10 mouse cellular contexts compared by ENCODE assay signal in genomic region chr11:24083076-24083405, GRCm38 (mm10). TPM values are rescaled to one million over a fixed set of nuclear protein-coding genes. Genes with fewer than 3 reads are reported as not detected.
DNase-seq lines count a peak whose midpoint lies in the region; ATAC-seq and TF ChIP-seq lines count a peak whose summit lies in the region.
"Had no signal": no experiment of that assay in that cellular context is flagged by ENCODE, and none has a peak within 500 bp of the region (broad histone marks: within the 10 kb centered on the region; RNA-seq: fewer than 3 reads in every experiment).

No protein-coding gene starts in this region.

- peak overlapping the region; percentile 37; the same call in 1 of the 2 replicates for H3K4me2 ChIP-seq in lung, embryonic 14.5 days
- peak overlapping the region; percentile 96 for H3K4me2 ChIP-seq in forebrain, embryonic 12.5 days
- peak overlapping the region; percentile 40 for H3K4me2 ChIP-seq in limb, embryonic 11.5 days (ENCODE audit: low read depth, severe bottlenecking)

- H3K9me3 ChIP-seq in lung, embryonic 14.5 days (ENCODE audit: low read depth, low read length), result no peaks in the 10 kb centered on the region
- no peaks in the 10 kb centered on the region for H3K9me3 ChIP-seq in forebrain, embryonic 12.5 days
- no peaks in the 10 kb centered on the region for H3K9me3 ChIP-seq in limb, embryonic 11.5 days (ENCODE audit: control insufficient read depth, low read length)

- TF ChIP-seq POLR2A in olfactory bulb, adult 2 months (IDR thresholded peaks at IDR 0.05; ENCODE audit: insufficient read depth, low read depth, low read length), result no peak

- 0 out of 2 replicates have a peak, but pooled peaks cover 6% of the 10 kb centered on the region for H3K4me1 ChIP-seq in lung, embryonic 14.5 days (ENCODE audit: insufficient read depth)
- H3K4me1 ChIP-seq in forebrain, embryonic 12.5 days, result peaks cover 59% of the 10 kb centered on the region
- peaks cover 16% of the 10 kb centered on the region; the same call in 1 of the 2 replicates for H3K4me1 ChIP-seq in limb, embryonic 11.5 days (ENCODE audit: control insufficient read depth, insufficient read depth, low read length)
- 0 out of 2 replicates have a peak, but pooled peaks cover 7% of the 10 kb centered on the region for H3K4me1 ChIP-seq in olfactory bulb, adult 2 months (ENCODE audit: control insufficient read depth, insufficient read depth, low read length)

- no peak for DNase-seq in lung, embryonic 14.5 days
- no peak for DNase-seq in lung, postnatal 36 days
- no peak for DNase-seq in limb, embryonic 11.5 days (ENCODE audit: low spot score)
- no peak for DNase-seq in cerebellum, postnatal 14 days
- DNase-seq in gastrocnemius, adult 18-20 months (ENCODE audit: low spot score), result no peak
- DNase-seq in frontal cortex, postnatal 10 days (ENCODE audit: low spot score in 2 of 2), result no peak
- DNase-seq: adrenal gland, postnatal 25 days had no signal

- no peak overlapping the region; the same call in 1 of the 2 replicates for H3K4me3 ChIP-seq in lung, embryonic 14.5 days (ENCODE audit: low read depth, low read length)
- H3K4me3 ChIP-seq in forebrain, embryonic 12.5 days (replicated peaks), result peak overlapping the region; percentile 32
- peak overlapping the region; percentile 15; the same call in 1 of the 2 replicates for H3K4me3 ChIP-seq in limb, embryonic 11.5 days (ENCODE audit: low read depth, low read length)
- no peak overlapping the region for H3K4me3 ChIP-seq in olfactory bulb, adult 2 months (ENCODE audit: insufficient read depth, low read depth, low read length)

- ATAC-seq in lung, embryonic 14.5 days (ENCODE audit: insufficient read depth), result no peak
- no peak for ATAC-seq in forebrain, embryonic 12.5 days (ENCODE audit: low FRiP score)
- ATAC-seq in limb, embryonic 11.5 days (ENCODE audit: insufficient number of reproducible peaks, low FRiP score, low TSS enrichment, low read depth), result no peak

- 41% methylated on average over 1 of the region's 1 CpGs for WGBS in lung, embryonic 14.5 days
- WGBS in forebrain, embryonic 12.5 days, result 33% methylated on average over 1 of the region's 1 CpGs
- WGBS in limb, embryonic 11.5 days, result 8% methylated on average over 1 of the region's 1 CpGs
- 36% methylated on average over 1 of the region's 1 CpGs for WGBS in olfactory bulb, adult 2 months

- no peaks in the 10 kb centered on the region for H3K27me3 ChIP-seq in lung, embryonic 14.5 days (ENCODE audit: insufficient read depth, low read length)
- no peaks in the 10 kb centered on the region for H3K27me3 ChIP-seq in forebrain, embryonic 12.5 days
- no peaks in the 10 kb centered on the region for H3K27me3 ChIP-seq in limb, embryonic 11.5 days (ENCODE audit: control insufficient read depth, insufficient read depth, low read length)

- H3K36me3 ChIP-seq in lung, embryonic 14.5 days (ENCODE audit: insufficient read depth), result peaks cover 27% of the 10 kb centered on the region
- peaks cover 30% of the 10 kb centered on the region for H3K36me3 ChIP-seq in forebrain, embryonic 12.5 days (replicated peaks)
- peaks cover 16% of the 10 kb centered on the region; the same call in 1 of the 2 replicates for H3K36me3 ChIP-seq in limb, embryonic 11.5 days (ENCODE audit: control insufficient read depth, insufficient read depth, low read length)

- TF ChIP-seq CTCF in lung, embryonic 14.5 days (IDR thresholded peaks at IDR 0.05; ENCODE audit: low read depth), result no peak
- TF ChIP-seq CTCF in olfactory bulb, adult 2 months (IDR thresholded peaks at IDR 0.05; ENCODE audit: insufficient read depth, low read depth, low read length), result no peak

- H3K9ac ChIP-seq in lung, embryonic 14.5 days, result no peak overlapping the region
- peak overlapping the region; percentile 63 for H3K9ac ChIP-seq in forebrain, embryonic 12.5 days
- peak overlapping the region; percentile 30; the same call in 1 of the 2 replicates for H3K9ac ChIP-seq in limb, embryonic 11.5 days (ENCODE audit: low read length)

- H3K27ac ChIP-seq in lung, embryonic 14.5 days (ENCODE audit: low read depth), result no peak overlapping the region
- H3K27ac ChIP-seq in forebrain, embryonic 12.5 days, result peak overlapping the region; percentile 78
- no peak overlapping the region for H3K27ac ChIP-seq in limb, embryonic 11.5 days (replicated peaks; ENCODE audit: low read depth, low read length)
- H3K27ac ChIP-seq in olfactory bulb, adult 2 months (ENCODE audit: insufficient read depth, low read depth, low read length), result peak overlapping the region; percentile 95

RNA-seq across cellular contexts. Expression of gene Bcl11a, which starts 5.2 kb away (rescaled TPM):
- polyA plus RNA-seq in lung, embryonic 14.5 days (2014; fragmentation: Nextera tagmentation; extraction: Ambion mirVana), result 18.6 and 21.1 TPM in 2 replicates
- polyA plus RNA-seq in forebrain, embryonic 12.5 days (2016; fragmentation: Nextera tagmentation; extraction: Ambion mirVana), result 129 and 130 TPM in 2 replicates
- 95.2 and 98.4 TPM in 2 replicates for polyA plus RNA-seq in limb, embryonic 11.5 days (2014; fragmentation: Nextera tagmentation; extraction: Ambion mirVana)
- 89.4 TPM in 1 of 2 replicates, not detected in the other for polyA plus RNA-seq in olfactory bulb, adult 2 months (2012; ENCODE audit: insufficient read depth, insufficient read length, low replicate concordance, missing spikeins)
- total RNA-seq in gastrocnemius, adult 18-20 months (2021), result under 1 TPM in 1 of 2 experiments, not detected in 1; 0.05 TPM

RNA-seq across cellular contexts. Expression of gene A830031A19Rik, which starts 8.2 kb away (rescaled TPM):
- not detected in 2 replicates for polyA plus RNA-seq in lung, embryonic 14.5 days (2014; fragmentation: Nextera tagmentation; extraction: Ambion mirVana)
- polyA plus RNA-seq in forebrain, embryonic 12.5 days (2016; fragmentation: Nextera tagmentation; extraction: Ambion mirVana), result not detected in 2 replicates
- polyA plus RNA-seq in limb, embryonic 11.5 days (2014; fragmentation: Nextera tagmentation; extraction: Ambion mirVana), result not detected in 2 replicates
- not detected in 2 replicates for polyA plus RNA-seq in olfactory bulb, adult 2 months (2012; ENCODE audit: insufficient read depth, insufficient read length, low replicate concordance, missing spikeins)
- total RNA-seq in gastrocnemius, adult 18-20 months (2021), result not detected
- total RNA-seq: adrenal gland, postnatal 25 days had no signal
- polyA plus RNA-seq: testis, adult 2 months had no signal

Comparison
In these comparisons a context has a peak if more than half of its experiments do, and no peak if none do; other contexts are left out.
1. H3K27ac ChIP-seq: peak in forebrain, embryonic 12.5 days (single experiment) and olfactory bulb, adult 2 months (single experiment); none in lung, embryonic 14.5 days (single experiment) and limb, embryonic 11.5 days (single experiment).
2. H3K4me2 ChIP-seq: peak in every context shown above with its lines; median percentile 96 in forebrain, embryonic 12.5 days; 40 in limb, embryonic 11.5 days; 37 in lung, embryonic 14.5 days.
3. H3K4me3 ChIP-seq: peak in forebrain, embryonic 12.5 days (single experiment) and limb, embryonic 11.5 days (single experiment); none in lung, embryonic 14.5 days (single experiment) and olfactory bulb, adult 2 months (single experiment).